Mouse (Mus musculus): Measurements from ENCODE around the gene Cggbp1. TPM values are rescaled to one million over a fixed set of nuclear protein-coding genes. Genes with fewer than 3 reads are reported as not detected.
"Not testable (repeated sequence)": the region's sequence is repeated elsewhere in the genome, so short reads cannot be mapped to it uniquely, and the experiment has no call there.

Cggbp1 gene
- total RNA-seq (2022), result 10 to 100 TPM; 18.7 to 26.3 (median 20.5) TPM

GRCm38 (mm10) chr16:64851563-64852362, at the start of gene Cggbp1, which contains the start of gene Zfp654:
Cggbp1 (plus strand) TSS chr16:64851996.
Zfp654 (minus strand) TSS chr16:64851652.
- DNase-seq (ENCODE audit: low spot score in 2 of 2), result peak; percentile 100

- DNase-seq (ENCODE audit: low spot score in 2 of 2), result no peak
Observed at GRCm38 (mm10) chr16:64803041-64803440, 48.8 kb upstream of the Cggbp1 start.

GRCm38 (mm10) chr16:64817094-64817765, 34.6 kb upstream of the Cggbp1 start:
- DNase-seq (ENCODE audit: low spot score in 2 of 2), result no peak

- no peak for DNase-seq (ENCODE audit: low spot score in 2 of 2)
Observed at GRCm38 (mm10) chr16:64823890-64824289, 27.9 kb upstream of the Cggbp1 start.

GRCm38 (mm10) chr16:64824474-64824873, 27.3 kb upstream of the Cggbp1 start:
- DNase-seq (ENCODE audit: low spot score in 2 of 2), result no peak

GRCm38 (mm10) chr16:64830291-64830690, 21.5 kb upstream of the Cggbp1 start:
- no peak for DNase-seq (ENCODE audit: low spot score in 2 of 2)

GRCm38 (mm10) chr16:64835996-64836545, 15.7 kb upstream of the Cggbp1 start:
- DNase-seq (ENCODE audit: low spot score in 2 of 2), result no peak

GRCm38 (mm10) chr16:64836709-64837108, 15.1 kb upstream of the Cggbp1 start:
- DNase-seq (ENCODE audit: low spot score in 2 of 2), result no peak

GRCm38 (mm10) chr16:64841481-64842373, 10.1 kb upstream of the Cggbp1 start:
- DNase-seq (ENCODE audit: low spot score in 2 of 2), result no peak

GRCm38 (mm10) chr16:64842374-64842729, 9.4 kb upstream of the Cggbp1 start:
- no peak for DNase-seq (ENCODE audit: low spot score in 2 of 2)

- DNase-seq (ENCODE audit: low spot score in 2 of 2), result no peak
Observed at GRCm38 (mm10) chr16:64845947-64846346, 5.8 kb upstream of the Cggbp1 start.

GRCm38 (mm10) chr16:64850287-64851084, 1.3 kb upstream of the Cggbp1 start:
- DNase-seq (ENCODE audit: low spot score in 2 of 2), result peak; percentile 9 to 12

GRCm38 (mm10) chr16:64851085-64851562, 672 bp upstream of the Cggbp1 start:
- no peak for DNase-seq (ENCODE audit: low spot score in 2 of 2)

- DNase-seq (ENCODE audit: low spot score in 2 of 2), result peak; percentile 15 to 37
Observed at GRCm38 (mm10) chr16:64852441-64852871, 660 bp downstream of the Cggbp1 start.

GRCm38 (mm10) chr16:64852891-64853290, 1.1 kb downstream of the Cggbp1 start:
- no peak for DNase-seq (ENCODE audit: low spot score in 2 of 2)

- no peak for DNase-seq (ENCODE audit: low spot score in 2 of 2)
Observed at GRCm38 (mm10) chr16:64856946-64857345, 5.2 kb downstream of the Cggbp1 start.

- not testable (repeated sequence) for DNase-seq (ENCODE audit: low spot score in 2 of 2)
Observed at GRCm38 (mm10) chr16:64865841-64866240, 14.0 kb downstream of the Cggbp1 start.

GRCm38 (mm10) chr16:64868613-64869012, 16.8 kb downstream of the Cggbp1 start:
- DNase-seq (ENCODE audit: low spot score in 2 of 2), result no peak

- no peak for DNase-seq (ENCODE audit: low spot score in 2 of 2)
Observed at GRCm38 (mm10) chr16:64869621-64870020, 17.8 kb downstream of the Cggbp1 start.

GRCm38 (mm10) chr16:64872296-64872695, 20.5 kb downstream of the Cggbp1 start:
- no peak for DNase-seq (ENCODE audit: low spot score in 2 of 2)

All from gastrocnemius, adult 8-10 months (tissue).